In the genomic region with DNA sequence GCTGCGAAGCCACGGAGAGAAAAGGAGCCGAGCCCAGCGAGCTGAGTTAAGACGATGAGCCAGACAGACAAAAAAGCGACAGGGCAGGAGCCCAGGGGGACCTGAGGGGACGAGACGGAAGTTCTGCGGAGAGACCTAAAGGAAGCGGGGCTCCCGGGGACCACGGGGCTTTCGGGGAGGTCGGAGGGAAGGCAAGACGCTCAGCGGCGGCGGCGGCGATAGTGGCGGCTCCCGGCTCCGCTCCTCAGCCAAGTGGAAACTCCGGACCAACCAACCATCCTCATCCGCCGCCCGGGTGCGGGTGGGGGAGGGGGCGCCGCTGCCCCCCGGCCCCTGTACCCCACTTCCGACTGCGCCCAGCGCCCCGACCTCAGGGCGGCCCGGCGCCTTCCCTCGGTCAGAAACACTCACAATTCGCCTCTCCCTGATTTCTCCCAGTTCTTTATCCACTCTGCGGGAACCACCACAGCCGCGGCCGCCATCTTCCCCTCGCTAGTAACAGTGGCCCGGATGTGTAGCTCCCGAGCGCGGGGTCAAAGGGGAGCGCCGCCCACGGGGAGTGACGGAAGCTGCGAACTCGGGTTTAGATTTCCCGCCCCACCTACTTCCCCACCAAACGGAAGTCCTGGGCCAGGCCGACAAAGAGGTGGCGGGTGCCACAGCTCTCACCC, we compare ENCODE assay signal across 8 mouse cellular contexts. TPM values are rescaled to one million over a fixed set of nuclear protein-coding genes. Genes with fewer than 3 reads are reported as not detected.
DNase-seq lines count a peak whose midpoint lies in the region; ATAC-seq lines count a peak whose summit lies in the region.

No protein-coding gene starts in this region.

- H3K36me3 ChIP-seq in heart, embryonic 14.5 days (ENCODE audit: control insufficient read depth, insufficient read depth, low read length), result no peaks in the 10 kb centered on the region
- no peaks in the 10 kb centered on the region for H3K36me3 ChIP-seq in liver, embryonic 13.5 days
- H3K36me3 ChIP-seq in stomach, embryonic 16.5 days (ENCODE audit: control insufficient read depth, insufficient read depth, low read length), result no peaks in the 10 kb centered on the region

- DNase-seq in CD4-positive helper T cell, adult 2 months (ENCODE audit: low read depth, low spot score), result peak; percentile 92
- peak; percentile 76 for DNase-seq in brain, embryonic 18.5 days (ENCODE audit: low read depth, low spot score)
- DNase-seq in kidney, postnatal 14 days, result peak; percentile 92
- peak; percentile 80 for DNase-seq in liver, embryonic 13.5 days
- peak; percentile 79 for DNase-seq in neural tube, embryonic 10.5 days (ENCODE audit: extremely low spot score, low spot score)

- peaks cover 0 to 7% of the 10 kb centered on the region in 2 experiments; a peak in 2 of 4 replicates for H3K4me1 ChIP-seq in heart, embryonic 14.5 days (ENCODE audit: control insufficient read depth in 2 of 2, insufficient read depth in 2 of 2, low read length in 2 of 2)
- peaks cover 26% of the 10 kb centered on the region for H3K4me1 ChIP-seq in liver, embryonic 13.5 days (replicated peaks)
- 0 out of 2 replicates have a peak, but pooled peaks cover 2% of the 10 kb centered on the region for H3K4me1 ChIP-seq in stomach, embryonic 16.5 days (ENCODE audit: control insufficient read depth, insufficient read depth, low read length)

- H3K27me3 ChIP-seq in heart, embryonic 14.5 days (ENCODE audit: control insufficient read depth, insufficient read depth, low read length), result no peaks in the 10 kb centered on the region
- H3K27me3 ChIP-seq in liver, embryonic 13.5 days, result no peaks in the 10 kb centered on the region
- H3K27me3 ChIP-seq in stomach, embryonic 16.5 days (ENCODE audit: control insufficient read depth, insufficient read depth, low read length), result no peaks in the 10 kb centered on the region

- H3K4me2 ChIP-seq in heart, embryonic 14.5 days (ENCODE audit: low read length), result peak overlapping the region; percentile 64
- peak overlapping the region; percentile 73 for H3K4me2 ChIP-seq in liver, embryonic 13.5 days
- H3K4me2 ChIP-seq in stomach, embryonic 16.5 days (ENCODE audit: low read depth, low read length), result peak overlapping the region; percentile 54

- H3K4me3 ChIP-seq in heart, embryonic 14.5 days (ENCODE audit: control insufficient read depth in 1 of 2, insufficient read depth in 1 of 2, low read depth in 1 of 2, low read length in 2 of 2), result peak overlapping the region; percentile 53 to 87
- H3K4me3 ChIP-seq in liver, embryonic 13.5 days (replicated peaks), result peak overlapping the region; percentile 77
- peak overlapping the region; percentile 68 for H3K4me3 ChIP-seq in stomach, embryonic 16.5 days (replicated peaks; ENCODE audit: low read length)

- 16% methylated on average over 53 of the region's 59 CpGs for WGBS in heart, embryonic 14.5 days
- WGBS in liver, embryonic 13.5 days (ENCODE audit: insufficient replicate concordance), result 11% methylated on average over 53 of the region's 59 CpGs
- WGBS in stomach, embryonic 16.5 days, result 11% methylated on average over 58 of the region's 59 CpGs

- ATAC-seq in erythroid progenitor cell, adult 5-6 weeks (replicated peaks; ENCODE audit: low FRiP score, poor library complexity, severe bottlenecking), result peak; percentile 98
- ATAC-seq in heart, embryonic 14.5 days (ENCODE audit: insufficient number of reproducible peaks, insufficient read depth, low FRiP score, low read depth), result peak; percentile 88
- ATAC-seq in liver, embryonic 13.5 days (ENCODE audit: low read depth), result peak; percentile 97
- peak; percentile 96 for ATAC-seq in stomach, embryonic 16.5 days (ENCODE audit: insufficient read depth, low FRiP score)

- peak overlapping the region; percentile 74 for H3K9ac ChIP-seq in heart, embryonic 14.5 days (ENCODE audit: low read length)
- peak overlapping the region; percentile 85 for H3K9ac ChIP-seq in liver, embryonic 13.5 days
- peak overlapping the region; percentile 80 for H3K9ac ChIP-seq in stomach, embryonic 16.5 days (ENCODE audit: low read length)

- H3K9me3 ChIP-seq in heart, embryonic 14.5 days (ENCODE audit: control insufficient read depth, low read length), result no peaks in the 10 kb centered on the region
- no peaks in the 10 kb centered on the region for H3K9me3 ChIP-seq in liver, embryonic 13.5 days (replicated peaks)
- H3K9me3 ChIP-seq in stomach, embryonic 16.5 days (replicated peaks; ENCODE audit: control insufficient read depth, low read length), result no peaks in the 10 kb centered on the region

- peak overlapping the region; percentile 86 to 89 for H3K27ac ChIP-seq in heart, embryonic 14.5 days (replicated peaks in 1 of 2; ENCODE audit: control insufficient read depth in 1 of 2, insufficient read depth in 1 of 2, low read depth in 2 of 2, low read length in 2 of 2)
- peak overlapping the region; percentile 83 for H3K27ac ChIP-seq in liver, embryonic 13.5 days
- H3K27ac ChIP-seq in stomach, embryonic 16.5 days (ENCODE audit: low read length), result peak overlapping the region; percentile 86

RNA-seq across cellular contexts. Expression of a gene that starts 8.9 kb away (rescaled TPM):
- 134 and 151 TPM in 2 replicates for total RNA-seq in erythroid progenitor cell, adult 5-6 weeks (2015; ENCODE audit: low replicate concordance)
- total RNA-seq in erythroid progenitor cell, adult 5-6 weeks (2017; ENCODE audit: low replicate concordance), result 151 and 200 TPM in 2 replicates
- polyA plus RNA-seq in heart, embryonic 14.5 days (2014; fragmentation: Nextera tagmentation; extraction: Ambion mirVana), result 59.2 and 67.4 TPM in 2 replicates
- 32.0 and 45.2 TPM in 2 replicates for polyA plus RNA-seq in liver, embryonic 13.5 days (2015; fragmentation: Nextera tagmentation; extraction: Ambion mirVana)
- polyA plus RNA-seq in stomach, embryonic 16.5 days (2015; fragmentation: Nextera tagmentation; extraction: Ambion mirVana), result 67.8 and 71.2 TPM in 2 replicates

Comparison
In these comparisons a context has a peak if more than half of its experiments do, and no peak if none do; other contexts are left out.
1. Peak in every context shown above with its lines: DNase-seq, ATAC-seq, H3K4me3 ChIP-seq and H3K27ac ChIP-seq.